In genomic region chr2:157078793-157079700, GRCm38 (mm10) we compare ENCODE assay signal across 9 mouse cellular contexts. TPM values are rescaled to one million over a fixed set of nuclear protein-coding genes. Genes with fewer than 3 reads are reported as not detected.
DNase-seq lines count a peak whose midpoint lies in the region; ATAC-seq and TF ChIP-seq lines count a peak whose summit lies in the region.
"Had no signal": no experiment of that assay in that cellular context is flagged by ENCODE, and none has a peak within 500 bp of the region (broad histone marks: within the 10 kb centered on the region; RNA-seq: fewer than 3 reads in every experiment).

Gene Soga1 (minus strand): TSS chr2:157079254.

- peaks cover 10% of the 10 kb centered on the region for H3K36me3 ChIP-seq in C2C12 (ENCODE audit: control insufficient read depth, insufficient read depth)
- peaks cover 3% of the 10 kb centered on the region; the same call in 1 of the 2 replicates for H3K36me3 ChIP-seq in forebrain, embryonic 14.5 days (ENCODE audit: control insufficient read depth, insufficient read depth, low read length)
- no peaks in the 10 kb centered on the region for H3K36me3 ChIP-seq in heart, postnatal 0 days (replicated peaks; ENCODE audit: control insufficient read depth, insufficient read depth, low read length)
- H3K36me3 ChIP-seq in liver, postnatal 0 days (replicated peaks; ENCODE audit: insufficient read depth, low read length) = no peaks in the 10 kb centered on the region
- H3K36me3 ChIP-seq: G1E had no signal

- peaks cover 24% of the 10 kb centered on the region for H3K4me1 ChIP-seq in brown adipose tissue, adult 24 weeks (ENCODE audit: control insufficient read depth, insufficient read depth, insufficient read length, low read length)
- H3K4me1 ChIP-seq in forebrain, embryonic 14.5 days (ENCODE audit: control insufficient read depth, insufficient read depth, low read length) = peaks cover 41% of the 10 kb centered on the region
- H3K4me1 ChIP-seq in heart, postnatal 0 days (ENCODE audit: control insufficient read depth, insufficient read depth) = peaks cover 38% of the 10 kb centered on the region
- peaks cover 21% of the 10 kb centered on the region for H3K4me1 ChIP-seq in liver, postnatal 0 days (ENCODE audit: insufficient read depth)
- H3K4me1 ChIP-seq in olfactory bulb, adult 2 months (ENCODE audit: control insufficient read depth, insufficient read depth, low read length) = peaks cover 39% of the 10 kb centered on the region

- ATAC-seq in forebrain, embryonic 14.5 days = peak; percentile 84
- peak; percentile 83 for ATAC-seq in heart, postnatal 0 days (ENCODE audit: insufficient read depth, low read depth)
- ATAC-seq in liver, postnatal 0 days = peak; percentile 64

- peak within 1 kb of the TSS; percentile 98 for H3K9ac ChIP-seq in forebrain, embryonic 14.5 days (ENCODE audit: low read length)
- H3K9ac ChIP-seq in heart, postnatal 0 days (replicated peaks; ENCODE audit: low read depth, low read length) = peak within 1 kb of the TSS; percentile 91
- peak within 1 kb of the TSS; percentile 69 for H3K9ac ChIP-seq in liver, postnatal 0 days (replicated peaks)

- peaks cover 35% of the 10 kb centered on the region for H3K79me3 ChIP-seq in C2C12 (ENCODE audit: low read depth)

- TF ChIP-seq EP300 in heart, postnatal 0 days (IDR thresholded peaks at IDR 0.05; ENCODE audit: low read depth) = no peak
- TF ChIP-seq EP300 in liver, postnatal 0 days (IDR thresholded peaks at IDR 0.05; ENCODE audit: low read depth) = no peak

- no peaks in the 10 kb centered on the region for H3K27me3 ChIP-seq in C2C12 (ENCODE audit: control insufficient read depth, insufficient read depth, insufficient read length)
- no peaks in the 10 kb centered on the region for H3K27me3 ChIP-seq in forebrain, embryonic 14.5 days (replicated peaks; ENCODE audit: control insufficient read depth, insufficient read depth, low read length)
- H3K27me3 ChIP-seq in heart, postnatal 0 days (ENCODE audit: control insufficient read depth, insufficient read depth, low read length) = no peaks in the 10 kb centered on the region
- H3K27me3 ChIP-seq in liver, postnatal 0 days (ENCODE audit: insufficient read depth, low read length) = peaks cover 32% of the 10 kb centered on the region

- H3K4me2 ChIP-seq in forebrain, embryonic 14.5 days (ENCODE audit: low read length) = peak within 1 kb of the TSS; percentile 89
- H3K4me2 ChIP-seq in heart, postnatal 0 days (ENCODE audit: low read depth, low read length) = peak within 1 kb of the TSS; percentile 72
- H3K4me2 ChIP-seq in liver, postnatal 0 days (ENCODE audit: low read depth, low read length) = peak within 1 kb of the TSS; percentile 73

- H3K27ac ChIP-seq in brown adipose tissue, adult 24 weeks (replicated peaks; ENCODE audit: low read depth, low read length) = peak within 1 kb of the TSS; percentile 81
- peak within 1 kb of the TSS; percentile 98 for H3K27ac ChIP-seq in forebrain, embryonic 14.5 days (ENCODE audit: low read depth, low read length)
- H3K27ac ChIP-seq in heart, postnatal 0 days (ENCODE audit: low read depth) = peak within 1 kb of the TSS; percentile 84
- H3K27ac ChIP-seq in liver, postnatal 0 days (ENCODE audit: low read depth) = peak within 1 kb of the TSS; percentile 70
- H3K27ac ChIP-seq in olfactory bulb, adult 2 months (ENCODE audit: insufficient read depth, low read depth, low read length) = peak within 1 kb of the TSS; percentile 68

- TF ChIP-seq CTCF in C2C12 (IDR thresholded peaks at IDR 0.05; ENCODE audit: control insufficient read depth, insufficient read depth, insufficient read length) = peak; percentile 98
- peak; percentile 33 for TF ChIP-seq CTCF in heart, postnatal 0 days (IDR thresholded peaks at IDR 0.05; ENCODE audit: low read depth)
- TF ChIP-seq CTCF in liver, postnatal 0 days (IDR thresholded peaks at IDR 0.05; ENCODE audit: low read depth) = peak; percentile 49
- peak; percentile 32; the same call in 1 of the 2 replicates for TF ChIP-seq CTCF in olfactory bulb, adult 2 months (IDR thresholded peaks at IDR 0.05; ENCODE audit: insufficient read depth, low read depth, low read length)

- H3ac ChIP-seq in C2C12 (ENCODE audit: control insufficient read depth, insufficient read length, low read depth) = peak within 1 kb of the TSS; percentile 95

- no peaks in the 10 kb centered on the region for H3K9me3 ChIP-seq in forebrain, embryonic 14.5 days (replicated peaks; ENCODE audit: control insufficient read depth, low read length)
- H3K9me3 ChIP-seq in heart, postnatal 0 days (replicated peaks; ENCODE audit: control insufficient read depth, low read length) = no peaks in the 10 kb centered on the region
- H3K9me3 ChIP-seq in liver, postnatal 0 days (ENCODE audit: low read length) = no peaks in the 10 kb centered on the region

- TF ChIP-seq POLR2A in olfactory bulb, adult 2 months (IDR thresholded peaks at IDR 0.05; ENCODE audit: insufficient read depth, low read depth, low read length) = peak; percentile 40; the same call in 1 of the 2 replicates

- under 1% methylated on average over 112 of the region's 136 CpGs for WGBS in forebrain, embryonic 14.5 days
- under 1% methylated on average over 95 of the region's 136 CpGs for WGBS in heart, postnatal 0 days
- WGBS in liver, postnatal 0 days (ENCODE audit: insufficient replicate concordance) = 2% methylated on average over 89 of the region's 136 CpGs
- WGBS in olfactory bulb, adult 2 months = under 1% methylated on average over 128 of the region's 136 CpGs

- peaks cover 47% of the 10 kb centered on the region for H3K79me2 ChIP-seq in C2C12 (ENCODE audit: control insufficient read depth, insufficient read depth)

- peak; percentile 91 for DNase-seq in forebrain, embryonic 14.5 days (ENCODE audit: low spot score)
- peak; percentile 86 for DNase-seq in heart, postnatal 0 days (ENCODE audit: low spot score)
- peak; percentile 87 to 92 for DNase-seq in kidney, postnatal 4 days
- peak; percentile 69 for DNase-seq in liver, postnatal 0 days
- peak; percentile 39 to 59 for DNase-seq in thymus, postnatal 10 days (ENCODE audit: low spot score in 2 of 2)

- peak within 1 kb of the TSS; percentile 68 for H3K4me3 ChIP-seq in C2C12 (ENCODE audit: insufficient read depth, poor library complexity, severe bottlenecking)
- H3K4me3 ChIP-seq in brown adipose tissue, adult 24 weeks (ENCODE audit: insufficient read depth, low read depth, low read length) = peak within 1 kb of the TSS; percentile 75
- peak within 1 kb of the TSS; percentile 96 for H3K4me3 ChIP-seq in forebrain, embryonic 14.5 days (ENCODE audit: low read depth, low read length)
- peak within 1 kb of the TSS; percentile 67 for H3K4me3 ChIP-seq in heart, postnatal 0 days (ENCODE audit: low read depth, low read length)
- H3K4me3 ChIP-seq in liver, postnatal 0 days (ENCODE audit: low read depth, low read length) = peak within 1 kb of the TSS; percentile 50
- H3K4me3 ChIP-seq in olfactory bulb, adult 2 months (ENCODE audit: insufficient read depth, low read depth, low read length) = peak within 1 kb of the TSS; percentile 80

TF ChIP-seq in C2C12, 6 proteins besides CTCF, POLR2A, EP300 and RAD21:
- TF ChIP-seq MAX (IDR thresholded peaks at IDR 0.05) = no peak
- no peak for TF ChIP-seq MYOG (IDR thresholded peaks at IDR 0.05; ENCODE audit: control insufficient read depth, extremely low read depth, insufficient read length)
- no peak for TF ChIP-seq CEBPB (IDR thresholded peaks at IDR 0.05; ENCODE audit: low read depth)
- no peak for TF ChIP-seq MYOD1 (IDR thresholded peaks at IDR 0.05; ENCODE audit: control insufficient read depth, insufficient read length, low read depth)
- no peak for TF ChIP-seq FOSL1 (IDR thresholded peaks at IDR 0.05; ENCODE audit: insufficient read depth, low read length, poor library complexity, severe bottlenecking)
- no peak for TF ChIP-seq USF1 (IDR thresholded peaks at IDR 0.05; ENCODE audit: low read depth)

RNA-seq across cellular contexts. Expression of gene Soga1, which starts in this region (rescaled TPM):
- 13.9 TPM for polyA plus RNA-seq in C2C12 (2012; fragmentation: generic; extraction: Trizol)
- 6.0 and 6.9 TPM in 2 replicates for polyA plus RNA-seq in brown adipose tissue, adult 24 weeks (2012; ENCODE audit: insufficient read depth, insufficient read length, missing spikeins)
- polyA plus RNA-seq in forebrain, embryonic 14.5 days (2014; fragmentation: Nextera tagmentation; extraction: Ambion mirVana) = 5.9 and 8.1 TPM in 2 replicates
- total RNA-seq in heart, postnatal 0 days (2014; rRNA removed; ENCODE audit: low replicate concordance) = 21.0 and 48.5 TPM in 2 replicates
- polyA plus RNA-seq in heart, postnatal 0 days (2015; fragmentation: Nextera tagmentation; extraction: Ambion mirVana) = 1.0 and 1.1 TPM in 2 replicates
- 0.65 and 1.0 TPM in 2 replicates for polyA plus RNA-seq in liver, postnatal 0 days (2015; fragmentation: Nextera tagmentation; extraction: Ambion mirVana)
- polyA plus RNA-seq in olfactory bulb, adult 2 months (2012; ENCODE audit: insufficient read depth, insufficient read length, low replicate concordance, missing spikeins) = not detected in 2 replicates

Comparison
In these comparisons a context has a peak if more than half of its experiments do, and no peak if none do; other contexts are left out.
1. Peak in every context shown above with its lines: DNase-seq, ATAC-seq, H3K4me3 ChIP-seq and H3K27ac ChIP-seq.
2. CTCF ChIP-seq: peak in every context shown above with its lines; median percentile 98 in C2C12; 49 in liver, postnatal 0 days; 33 in heart, postnatal 0 days; 32 in olfactory bulb, adult 2 months.